Mouse (Mus musculus): Measurements from ENCODE around the gene Dtnb.

Gene Dtnb

DNA sequence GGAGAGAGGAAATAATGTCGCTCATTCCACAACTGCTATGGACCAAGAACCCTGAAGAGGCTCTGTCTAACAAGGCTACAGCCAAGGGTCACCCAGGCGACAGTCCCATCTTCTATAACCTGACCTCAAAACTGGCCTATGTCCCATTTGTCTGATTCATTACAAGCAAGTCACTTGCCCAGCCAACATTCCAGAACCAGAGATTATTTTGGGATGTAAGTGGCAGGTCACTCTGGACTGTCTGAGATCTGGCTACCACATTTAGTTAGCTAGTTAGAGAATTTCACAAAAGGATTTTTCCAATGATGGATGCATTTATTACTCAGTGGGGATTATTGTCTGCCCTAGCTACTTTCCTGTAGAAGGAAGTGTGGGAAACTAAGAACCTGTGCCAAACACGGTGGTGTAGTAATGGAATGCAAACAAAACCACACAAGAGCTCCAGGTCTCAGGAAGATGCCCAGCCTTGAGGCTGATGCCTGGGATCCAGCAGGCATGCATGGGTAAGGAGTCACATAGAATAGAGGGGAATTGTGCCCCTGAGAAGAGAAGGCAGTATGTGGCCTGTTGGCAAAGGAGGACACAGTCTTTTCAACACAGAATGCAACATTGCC is 192.1 kb downstream of the Dtnb start:
- no peak for DNase-seq (ENCODE audit: extremely low read depth, low read depth, low spot score)

DNA sequence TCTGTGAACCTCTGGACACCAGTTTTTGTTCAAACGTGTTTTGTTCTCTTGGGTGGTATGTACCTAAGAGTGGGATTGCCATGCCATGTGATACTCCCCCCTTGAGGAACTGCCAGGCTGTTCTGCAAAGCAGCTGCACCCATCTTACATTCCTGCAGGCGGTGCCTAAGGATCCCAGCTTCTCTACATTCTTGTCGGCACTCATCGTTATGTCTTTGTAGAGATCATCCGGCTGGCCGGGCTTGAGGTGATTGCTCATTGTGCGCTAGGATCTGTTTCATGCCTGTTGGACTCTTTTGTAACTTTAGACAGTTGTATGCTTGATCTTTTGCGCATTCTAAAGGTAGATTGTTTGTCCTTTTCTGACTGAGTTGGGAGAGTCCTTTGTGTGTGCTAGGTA is 195.2 kb downstream of the Dtnb start:
- no peak for DNase-seq (ENCODE audit: extremely low read depth, low read depth, low spot score)

DNA sequence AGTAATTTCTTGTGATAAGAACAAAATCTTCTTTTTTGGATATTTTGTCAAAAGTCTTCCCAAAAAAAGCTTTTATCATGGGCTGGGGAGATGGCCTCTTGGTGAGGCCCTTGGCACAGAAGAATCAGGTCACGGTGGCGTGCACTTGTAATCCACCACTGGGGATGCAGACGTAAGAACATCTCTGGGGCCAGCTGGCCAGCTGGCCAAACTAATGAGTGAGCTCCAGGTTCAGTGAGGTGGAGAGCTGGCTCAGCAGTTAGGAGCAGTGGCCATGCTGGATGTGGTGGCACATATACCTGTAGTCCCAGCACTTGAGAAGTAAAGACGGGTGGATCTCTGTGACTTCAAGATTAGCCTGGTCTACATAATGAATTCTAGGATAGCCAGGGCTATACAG is 196.2 kb downstream of the Dtnb start:
- no peak for DNase-seq (ENCODE audit: extremely low read depth, low read depth, low spot score)

DNA sequence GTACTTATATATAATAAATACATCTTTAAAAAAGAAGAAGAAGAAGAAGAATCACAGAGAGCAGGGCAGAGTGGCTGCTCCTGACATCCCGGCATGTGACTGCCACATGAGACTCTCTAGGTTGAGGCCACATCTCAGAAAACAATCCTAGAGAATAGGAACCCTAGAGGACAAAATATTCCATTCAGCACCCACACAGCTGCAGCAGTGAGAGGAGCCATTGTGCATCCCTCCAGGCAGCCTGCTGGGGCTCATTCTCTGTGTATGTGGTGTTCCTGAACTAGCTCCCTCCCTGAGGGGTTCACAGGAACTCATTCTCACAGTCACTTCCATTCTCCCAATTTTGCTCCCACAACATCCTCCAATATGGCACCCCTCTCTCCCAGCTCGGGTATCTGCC is 198.4 kb downstream of the Dtnb start:
- no peak for DNase-seq (ENCODE audit: extremely low read depth, low read depth, low spot score)

DNA sequence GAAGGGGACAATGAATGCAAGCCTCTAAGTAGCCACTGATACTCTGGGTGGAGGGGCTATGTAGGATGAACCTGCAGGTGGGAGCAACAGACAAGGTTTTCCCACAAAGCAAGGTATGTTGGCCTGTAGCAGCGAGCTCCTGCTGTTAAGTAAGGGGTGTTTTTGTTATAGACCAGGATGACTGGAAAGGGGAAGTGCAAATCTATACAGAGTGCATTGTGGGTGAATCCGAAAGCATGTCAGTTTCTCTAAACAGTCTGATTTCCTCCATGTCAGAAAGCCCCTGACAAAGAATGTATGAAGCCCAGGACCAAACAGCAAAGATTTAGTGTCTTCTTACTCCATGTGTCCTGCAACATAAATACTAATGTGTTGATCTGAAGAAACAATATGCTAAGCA is 198.9 kb downstream of the Dtnb start:
- DNase-seq (ENCODE audit: extremely low read depth, low read depth, low spot score): no peak

DNA sequence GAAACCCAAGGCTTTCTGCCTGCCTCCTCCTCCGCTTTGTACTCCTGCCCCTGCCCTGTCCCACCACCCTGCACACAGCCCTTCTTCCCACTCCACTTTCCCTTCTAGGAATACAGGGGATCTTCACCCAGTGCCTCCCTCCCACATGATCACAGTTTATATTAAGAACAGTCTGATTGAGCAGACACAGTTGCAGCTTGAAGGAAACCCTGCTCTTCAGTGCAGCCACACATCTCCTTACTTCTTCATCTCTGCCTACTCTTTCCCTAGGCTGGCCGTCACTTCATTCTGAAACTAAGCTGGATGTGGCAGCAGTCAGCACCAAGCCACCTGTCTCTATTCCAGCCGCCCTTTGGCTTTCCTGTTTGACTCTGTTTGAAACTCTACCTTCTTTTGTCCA is 201.5 kb downstream of the Dtnb start:
- DNase-seq (ENCODE audit: extremely low read depth, low read depth, low spot score): no peak

DNA sequence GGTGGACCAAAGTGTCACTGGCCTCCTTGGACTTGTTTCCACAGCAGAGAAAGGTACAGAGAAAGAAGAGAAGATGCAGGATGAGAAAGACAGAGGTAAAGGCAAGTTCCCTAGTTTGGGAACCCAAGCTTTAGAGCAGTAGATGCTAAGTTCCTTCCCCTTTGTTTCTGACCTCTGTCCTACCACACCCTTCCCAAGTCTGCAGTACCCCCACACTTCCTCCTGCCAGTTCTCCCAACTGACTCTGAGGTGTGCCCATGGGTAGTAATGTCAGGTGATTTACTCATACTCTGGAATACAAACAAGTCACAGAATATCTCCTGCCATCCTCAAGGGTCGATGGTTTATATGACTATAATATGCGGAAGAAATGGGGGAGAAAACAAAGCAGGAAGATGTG is 203.8 kb downstream of the Dtnb start:
- no peak for DNase-seq (ENCODE audit: extremely low read depth, low read depth, low spot score)

DNA sequence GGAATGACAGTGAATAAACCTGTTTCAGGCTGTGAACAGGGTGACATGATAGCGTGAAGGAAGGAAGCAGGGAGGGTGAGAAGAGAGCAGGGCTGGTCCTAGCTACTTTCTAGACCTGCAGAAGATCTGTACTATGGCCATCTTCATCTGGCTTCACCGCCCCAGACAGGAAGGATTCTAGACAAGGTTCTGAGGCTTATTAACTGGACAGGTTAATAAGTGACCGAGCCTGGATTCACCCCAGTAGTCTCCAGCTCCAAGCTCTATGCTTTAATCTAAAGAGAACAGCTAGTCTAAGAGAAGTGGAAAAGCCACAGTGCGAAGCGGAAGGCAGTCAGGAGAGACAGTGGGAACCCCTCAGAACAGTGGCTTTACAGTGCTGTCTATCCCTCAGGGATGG is 205.5 kb downstream of the Dtnb start:
- DNase-seq (ENCODE audit: extremely low read depth, low read depth, low spot score): no peak

DNA sequence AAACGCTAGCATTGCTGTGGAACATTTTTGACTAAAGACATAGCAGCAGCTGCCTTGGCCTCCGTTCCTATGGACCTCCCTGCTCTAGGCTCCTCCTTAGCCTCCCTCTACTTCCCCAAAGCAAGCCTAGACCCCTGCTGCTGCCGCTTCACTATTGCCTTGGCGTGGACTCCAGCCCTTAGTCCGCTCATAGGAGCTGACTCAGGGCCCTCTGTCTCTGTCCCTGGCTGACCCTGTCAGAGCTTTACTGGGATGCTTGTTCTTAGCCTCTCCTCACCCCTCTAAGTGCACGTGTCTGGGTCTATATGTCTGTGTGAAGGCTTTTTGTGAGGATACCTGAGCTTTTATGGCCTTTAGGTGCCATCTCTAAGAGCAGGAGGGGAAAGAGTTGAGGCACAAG is 206.1 kb downstream of the Dtnb start:
- DNase-seq (ENCODE audit: extremely low read depth, low read depth, low spot score): no peak

DNA sequence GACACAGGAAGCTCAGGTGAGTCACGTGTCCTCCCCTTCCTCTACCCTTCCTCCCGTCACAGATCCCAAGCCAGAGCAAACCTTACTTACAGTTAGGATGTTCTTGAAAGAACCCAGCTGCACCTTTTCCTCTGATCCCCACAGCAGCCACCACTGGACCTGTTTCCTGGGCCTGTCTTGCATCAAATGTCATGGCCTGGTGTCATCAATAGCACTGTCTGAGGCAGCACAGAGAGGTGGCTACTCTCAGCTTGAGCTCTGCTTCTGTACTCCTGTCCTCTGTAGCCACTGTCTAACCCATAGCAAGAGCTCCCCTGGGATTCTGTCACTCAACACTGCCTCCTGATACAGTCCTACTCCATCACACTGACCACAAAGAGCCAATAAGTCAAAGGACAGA is 207.5 kb downstream of the Dtnb start:
- no peak for DNase-seq (ENCODE audit: extremely low read depth, low read depth, low spot score)

DNA sequence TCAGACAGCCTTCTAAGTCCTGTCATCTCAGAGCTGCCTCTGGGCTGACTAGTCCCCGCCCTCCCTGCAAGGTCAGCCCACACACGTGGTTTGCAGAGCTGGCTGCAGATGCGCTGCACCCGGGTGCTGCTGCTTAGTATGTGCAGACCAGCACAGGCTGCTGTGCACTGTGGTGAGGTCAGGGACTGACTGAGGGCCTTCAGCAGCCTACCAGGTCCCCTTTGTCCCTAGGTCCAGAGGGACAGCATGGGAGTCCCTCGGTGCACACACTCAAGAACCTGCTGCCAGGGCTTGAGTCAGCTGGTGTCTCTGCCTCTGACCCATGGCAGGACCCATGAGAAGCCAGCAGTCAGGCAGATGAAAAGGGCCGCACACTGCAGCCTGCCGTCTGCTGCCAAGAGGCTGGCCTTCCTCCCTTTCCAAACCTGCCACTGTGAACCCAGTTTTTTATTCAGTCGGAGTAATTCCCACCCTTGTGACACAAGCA is 208.3 kb downstream of the Dtnb start:
- no peak for DNase-seq (ENCODE audit: extremely low read depth, low read depth, low spot score)

DNA sequence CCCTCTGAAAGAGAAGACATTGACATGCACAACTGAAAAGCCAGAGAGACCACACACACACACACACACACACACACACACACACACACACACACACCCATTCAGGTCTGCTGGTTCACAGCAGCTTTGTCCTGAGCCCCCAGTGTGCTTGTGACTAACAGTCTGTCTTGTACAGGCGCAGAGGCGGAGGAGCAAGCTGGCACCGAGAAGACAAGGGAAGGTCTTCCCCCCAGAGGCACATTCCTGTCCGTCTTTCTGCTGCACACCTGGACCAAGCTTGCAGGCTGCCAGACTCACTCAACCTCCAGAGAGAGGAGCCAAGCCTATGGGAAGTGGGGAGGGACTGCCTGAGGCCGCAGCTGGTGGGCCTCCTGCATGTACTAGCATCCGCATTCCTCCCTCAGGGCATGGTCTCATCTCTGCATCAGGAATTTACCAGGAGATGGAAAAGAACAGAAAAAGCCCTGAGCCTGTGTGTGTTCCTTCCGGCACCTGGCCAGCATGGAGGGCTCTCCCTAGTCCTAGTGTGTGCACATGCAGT is 208.8 kb downstream of the Dtnb start:
- DNase-seq (ENCODE audit: extremely low read depth, low read depth, low spot score): no peak

DNA sequence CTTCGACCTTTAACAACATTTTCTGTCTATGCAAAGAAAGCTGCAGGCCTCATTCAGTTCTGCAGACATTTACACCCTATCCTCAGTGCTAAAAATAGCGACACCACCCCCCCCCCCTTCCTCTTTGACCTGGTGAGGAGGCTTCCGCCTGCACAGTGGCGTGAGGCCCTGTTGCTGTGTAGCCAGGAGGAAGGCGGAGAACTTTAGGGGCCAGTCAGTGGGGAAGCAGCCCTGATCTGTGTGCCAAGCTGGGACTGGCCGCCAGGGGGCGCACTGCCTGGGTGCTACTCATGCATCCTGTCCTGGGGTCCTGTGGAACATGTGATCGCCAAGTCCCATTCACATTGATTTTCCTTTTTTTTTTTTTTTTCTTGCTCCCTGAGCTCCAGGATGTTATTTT is 209.3 kb downstream of the Dtnb start:
- DNase-seq (ENCODE audit: extremely low read depth, low read depth, low spot score): no peak

DNA sequence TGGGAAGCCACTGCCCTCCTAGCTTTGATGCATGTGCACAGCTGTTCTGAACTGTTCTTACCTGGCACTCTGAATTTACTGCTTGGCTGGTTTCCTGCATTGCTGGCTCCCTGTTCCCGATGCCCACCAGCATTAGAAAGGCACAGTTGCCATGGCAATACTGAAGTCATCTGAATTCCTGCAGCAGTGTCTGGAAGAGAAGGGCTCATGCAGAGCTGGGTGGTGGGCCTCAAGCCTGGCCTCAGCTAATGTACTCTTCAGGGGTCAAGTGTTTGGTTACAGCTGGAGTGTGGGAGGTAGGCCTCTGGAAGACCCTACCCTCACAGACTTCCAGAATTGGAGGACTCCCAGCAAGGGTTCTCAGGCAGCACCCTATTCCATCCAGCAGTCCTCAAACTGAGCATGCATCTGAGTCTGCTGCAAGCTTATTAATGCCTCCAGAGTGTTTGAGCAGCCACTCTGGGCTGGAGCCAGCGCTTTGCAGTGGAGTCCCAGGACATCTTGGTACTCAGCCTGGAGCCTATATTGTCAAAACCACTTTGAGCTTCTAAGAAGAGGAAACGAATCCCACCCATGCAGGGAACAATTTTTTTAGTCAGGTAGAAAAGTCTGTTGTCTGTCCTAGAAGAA is 211.1 kb downstream of the Dtnb start:
- no peak for DNase-seq (ENCODE audit: extremely low read depth, low read depth, low spot score)

DNA sequence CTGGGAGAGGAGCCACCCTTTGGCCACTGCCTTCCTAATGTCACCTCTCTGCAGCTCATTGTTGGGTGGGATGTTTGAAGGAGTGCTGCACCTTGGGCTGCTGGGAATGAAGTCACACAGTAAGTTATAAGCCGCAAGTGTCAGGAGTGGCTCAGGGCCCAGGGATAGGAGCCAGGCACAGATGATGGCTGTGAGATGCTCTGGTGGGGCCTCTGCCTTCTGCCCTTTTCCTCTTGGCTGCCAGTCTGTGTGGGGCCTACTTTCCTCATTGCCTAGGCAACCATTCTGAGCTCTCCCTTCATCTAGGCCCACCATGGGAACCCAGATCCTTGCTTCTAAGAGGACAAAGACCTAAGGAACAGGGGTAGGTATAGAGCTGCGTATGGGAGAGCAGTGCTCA is 212.1 kb downstream of the Dtnb start:
- DNase-seq (ENCODE audit: extremely low read depth, low read depth, low spot score): no peak

DNA sequence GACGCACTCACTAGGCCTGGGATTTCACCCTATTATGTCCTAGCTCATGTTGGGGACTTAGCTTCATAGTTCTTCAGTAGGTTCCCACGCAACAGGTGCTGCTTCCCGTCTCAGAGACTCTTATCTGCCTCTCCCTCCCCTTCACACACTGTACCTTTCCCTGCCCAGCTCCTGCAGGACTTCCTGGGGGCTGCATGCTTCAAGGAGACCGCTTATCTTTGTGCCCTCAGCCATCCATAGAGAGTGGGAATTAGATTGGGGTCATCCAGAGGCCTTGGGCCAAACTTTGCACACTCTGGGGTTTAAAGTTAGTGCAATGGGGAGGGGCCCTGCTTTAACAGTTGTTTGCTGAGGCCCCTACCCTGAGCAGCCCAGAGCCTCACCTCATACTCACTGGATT is 212.5 kb downstream of the Dtnb start:
- no peak for DNase-seq (ENCODE audit: extremely low read depth, low read depth, low spot score)

DNA sequence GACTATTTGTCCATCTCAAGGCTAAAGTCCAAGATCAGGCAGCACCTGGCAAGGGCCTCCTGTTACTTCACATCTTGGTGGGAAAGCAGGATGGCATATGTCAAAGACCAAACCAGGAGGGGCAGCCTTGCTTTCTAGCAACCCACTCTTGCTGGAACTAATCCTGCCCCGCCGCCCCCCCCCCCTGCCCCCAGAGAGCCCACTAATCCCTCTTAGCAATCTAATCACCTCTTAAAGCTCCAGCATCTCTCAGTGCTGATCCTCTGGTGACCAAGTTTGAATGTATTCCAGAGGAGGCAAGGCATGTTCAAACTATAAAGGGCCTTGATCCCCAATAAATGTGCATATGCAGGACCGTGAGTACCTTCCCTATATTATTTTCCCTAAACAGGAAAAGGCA is 214.9 kb downstream of the Dtnb start:
- DNase-seq (ENCODE audit: extremely low read depth, low read depth, low spot score): no peak

DNA sequence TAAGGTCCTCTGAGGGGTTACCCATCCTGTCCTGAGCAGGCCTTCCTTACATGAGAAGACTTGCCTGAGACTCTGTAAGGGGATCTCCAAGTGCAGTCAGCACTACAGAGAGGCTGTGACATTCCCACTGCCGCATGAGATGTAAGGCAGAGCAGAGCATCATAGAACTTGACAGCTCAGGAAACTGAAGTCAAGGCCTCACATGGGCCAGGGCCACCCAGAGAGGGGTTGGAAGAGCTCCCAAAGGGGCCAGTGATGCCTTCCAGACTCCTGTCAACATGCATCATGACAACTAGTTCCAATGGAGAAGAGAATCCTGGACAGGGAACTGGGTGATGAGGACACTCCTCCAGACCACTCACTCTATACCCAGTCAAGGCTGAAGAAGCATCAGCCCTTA is 215.4 kb downstream of the Dtnb start:
- no peak for DNase-seq (ENCODE audit: extremely low read depth, low read depth, low spot score)

DNA sequence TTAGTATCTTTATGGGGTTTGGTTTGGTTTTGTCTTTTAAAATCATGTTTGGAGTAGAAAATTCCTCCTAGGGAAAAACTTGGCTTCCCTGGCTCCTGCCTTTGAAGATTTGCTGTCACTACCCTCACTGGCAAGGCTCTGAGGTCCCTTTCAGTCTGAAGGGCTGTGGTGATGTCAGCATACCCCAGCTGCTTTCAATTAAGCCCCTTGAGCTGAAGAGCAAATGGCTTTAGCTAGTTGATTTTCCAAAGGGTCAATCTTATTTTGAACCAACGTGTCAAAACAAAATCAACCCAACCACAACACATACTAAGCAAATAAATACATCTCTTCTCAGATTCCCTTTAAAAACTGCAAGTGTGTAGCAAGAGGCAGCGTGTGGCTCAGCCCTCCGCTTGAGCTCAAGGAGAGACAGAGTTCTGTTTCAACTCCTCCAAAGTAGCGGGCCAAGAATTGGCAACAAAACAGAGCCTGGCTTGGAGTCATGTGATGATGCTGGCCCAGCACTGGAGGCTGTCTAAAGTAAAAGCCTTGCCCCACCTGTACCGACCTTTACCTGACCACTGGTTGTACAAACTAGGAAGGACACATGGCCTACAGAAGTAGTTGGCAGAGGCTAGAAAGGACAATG is 216.4 kb downstream of the Dtnb start:
- no peak for DNase-seq (ENCODE audit: extremely low read depth, low read depth, low spot score)

DNA sequence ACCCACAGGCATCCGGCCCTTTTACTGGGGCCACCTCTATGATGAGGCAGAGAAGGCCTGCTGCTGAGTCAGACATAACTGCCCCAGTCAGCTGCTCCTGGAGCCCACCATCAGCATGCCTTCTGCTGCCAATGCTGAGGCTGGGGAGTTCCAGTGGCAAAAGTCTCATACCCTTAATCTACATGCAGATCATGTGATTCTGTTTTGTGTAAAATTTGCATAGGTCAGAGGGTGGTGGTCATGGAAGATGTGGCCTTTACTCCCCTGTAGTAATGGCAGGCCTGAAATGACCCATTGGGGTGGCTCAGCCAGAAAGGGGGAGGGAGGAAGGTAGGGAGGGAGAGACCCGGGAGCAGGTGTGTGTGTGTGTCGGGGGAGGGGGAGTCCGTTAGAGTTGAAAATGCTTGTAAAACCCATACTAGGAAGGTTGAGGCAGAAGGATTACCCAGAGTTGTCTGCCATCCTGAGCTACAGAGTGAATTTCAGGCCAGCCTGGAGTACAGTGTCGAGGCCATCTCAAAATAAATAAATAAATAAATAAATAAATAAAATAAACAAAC is 217.5 kb downstream of the Dtnb start:
- no peak for DNase-seq (ENCODE audit: extremely low read depth, low read depth, low spot score)

DNA sequence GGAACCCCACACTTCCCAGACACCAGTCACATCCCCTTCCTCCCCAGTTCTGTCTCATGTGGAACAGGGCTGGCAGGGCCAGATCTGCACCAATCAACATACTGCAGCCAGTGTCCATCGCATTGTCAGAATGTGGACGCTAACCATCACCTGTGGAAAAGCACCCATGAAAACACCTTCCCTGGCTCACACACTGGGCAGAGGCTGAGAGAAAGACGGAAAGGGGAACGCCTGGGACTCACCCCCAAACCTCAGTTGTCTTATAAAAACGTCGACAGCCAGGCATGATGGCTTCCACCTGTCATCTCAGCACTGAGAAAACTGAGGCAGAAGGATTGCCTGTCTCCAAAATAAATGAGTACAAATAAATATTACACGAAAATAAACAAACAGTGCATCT is 219.1 kb downstream of the Dtnb start:
- no peak for DNase-seq (ENCODE audit: extremely low read depth, low read depth, low spot score)

DNA sequence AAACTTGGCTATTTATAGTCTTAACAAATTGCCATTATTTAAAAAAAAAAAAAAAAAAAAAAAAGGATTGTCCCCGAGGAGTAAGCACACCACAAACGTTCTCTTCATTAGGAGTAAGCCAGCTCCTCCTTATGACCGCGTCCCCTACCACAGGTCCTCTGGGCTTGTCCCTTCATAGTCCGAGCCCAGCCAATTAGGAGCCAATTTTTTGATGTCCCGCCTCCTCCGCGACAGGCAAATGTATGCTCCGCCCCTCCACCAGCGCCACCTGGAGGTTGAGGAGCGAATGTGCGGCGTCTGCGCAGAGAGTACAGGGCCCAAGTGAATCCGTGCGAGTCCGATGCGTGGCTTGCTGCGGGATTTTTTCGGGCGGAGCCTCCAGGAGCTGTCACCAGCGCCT is 219.6 kb downstream of the Dtnb start:
- DNase-seq (ENCODE audit: extremely low read depth, low read depth, low spot score): no peak
